Mouse (Mus musculus): ENCODE measurements at regions not wholly inside any gene's neighbourhood (a gene's known extent, or its start where the extent isn't known, plus 50 kb on each side); places are given as distances from the start of the nearest gene placed in this dataset.

GRCm38 (mm10) chrX:140164859-140165258 lies 102.2 kb downstream of the Pih1h3b start:
- H3K27me3 ChIP-seq (ENCODE audit: control insufficient read depth, insufficient read depth, low read length), result no peaks in the 10 kb centered on the region
- 82% methylated on average over 2 of the region's 2 CpGs for WGBS
- H3K9ac ChIP-seq (replicated peaks; ENCODE audit: low read depth, low read length), result no peak overlapping the region
- ATAC-seq (ENCODE audit: insufficient number of reproducible peaks, insufficient read depth, low FRiP score, low read depth), result no peak
- H3K4me1 ChIP-seq (ENCODE audit: control insufficient read depth, insufficient read depth, low read length), result no peaks in the 10 kb centered on the region
- no peaks in the 10 kb centered on the region for H3K9me3 ChIP-seq (ENCODE audit: control insufficient read depth, low read depth, low read length)
- H3K4me3 ChIP-seq (ENCODE audit: low read depth, low read length), result no peak overlapping the region
- no peak overlapping the region for H3K27ac ChIP-seq (ENCODE audit: low read length)
- H3K4me2 ChIP-seq (replicated peaks; ENCODE audit: low read depth, low read length), result no peak overlapping the region
- H3K36me3 ChIP-seq (ENCODE audit: control insufficient read depth, insufficient read depth, low read length), result no peaks in the 10 kb centered on the region

- Histone ChIP-seq H3K36me3 (ENCODE audit: control insufficient read depth, insufficient read depth, low read length) (no peaks in the 10 kb centered on the region), H3K27ac (ENCODE audit: low read length) (no peak overlapping the region), H3K27me3 (ENCODE audit: control insufficient read depth, insufficient read depth, low read length) (no peaks in the 10 kb centered on the region), H3K9ac (replicated peaks; ENCODE audit: low read depth, low read length) (no peak overlapping the region), H3K4me2 (replicated peaks; ENCODE audit: low read depth, low read length) (no peak overlapping the region), H3K9me3 (ENCODE audit: control insufficient read depth, low read depth, low read length) (no peaks in the 10 kb centered on the region), H3K4me3 (ENCODE audit: low read depth, low read length) (no peak overlapping the region), H3K4me1 (ENCODE audit: control insufficient read depth, insufficient read depth, low read length) (no peaks in the 10 kb centered on the region)
- no peak for ATAC-seq (ENCODE audit: insufficient number of reproducible peaks, insufficient read depth, low FRiP score, low read depth)
- WGBS, result 73% methylated on average over 3 of the region's 3 CpGs
Measured at GRCm38 (mm10) chrX:140165966-140166365, 103.3 kb downstream of the Pih1h3b start.

- Histone ChIP-seq H3K9me3 (ENCODE audit: control insufficient read depth, low read depth, low read length) (no peaks in the 10 kb centered on the region), H3K4me1 (ENCODE audit: control insufficient read depth, insufficient read depth, low read length) (no peaks in the 10 kb centered on the region), H3K36me3 (ENCODE audit: control insufficient read depth, insufficient read depth, low read length) (no peaks in the 10 kb centered on the region), H3K9ac (replicated peaks; ENCODE audit: low read depth, low read length) (no peak overlapping the region), H3K27me3 (ENCODE audit: control insufficient read depth, insufficient read depth, low read length) (no peaks in the 10 kb centered on the region), H3K27ac (ENCODE audit: low read length) (no peak overlapping the region), H3K4me2 (replicated peaks; ENCODE audit: low read depth, low read length) (no peak overlapping the region), H3K4me3 (ENCODE audit: low read depth, low read length) (no peak overlapping the region)
- no peak for ATAC-seq (ENCODE audit: insufficient number of reproducible peaks, insufficient read depth, low FRiP score, low read depth)
- WGBS, result 84% methylated on average over 4 of the region's 4 CpGs
Measured at GRCm38 (mm10) chrX:140179850-140180249, 117.2 kb downstream of the Pih1h3b start.

GRCm38 (mm10) chrX:140183003-140183402 lies 120.3 kb downstream of the Pih1h3b start:
- Histone ChIP-seq H3K27me3 (ENCODE audit: control insufficient read depth, insufficient read depth, low read length) (no peaks in the 10 kb centered on the region), H3K9ac (replicated peaks; ENCODE audit: low read depth, low read length) (no peak overlapping the region), H3K4me3 (ENCODE audit: low read depth, low read length) (no peak overlapping the region), H3K27ac (ENCODE audit: low read length) (no peak overlapping the region), H3K4me2 (replicated peaks; ENCODE audit: low read depth, low read length) (no peak overlapping the region), H3K4me1 (ENCODE audit: control insufficient read depth, insufficient read depth, low read length) (no peaks in the 10 kb centered on the region), H3K36me3 (ENCODE audit: control insufficient read depth, insufficient read depth, low read length) (no peaks in the 10 kb centered on the region), H3K9me3 (ENCODE audit: control insufficient read depth, low read depth, low read length) (no peaks in the 10 kb centered on the region)
- 94% methylated on average over 3 of the region's 3 CpGs for WGBS
- ATAC-seq (ENCODE audit: insufficient number of reproducible peaks, insufficient read depth, low FRiP score, low read depth), result no peak

DNA sequence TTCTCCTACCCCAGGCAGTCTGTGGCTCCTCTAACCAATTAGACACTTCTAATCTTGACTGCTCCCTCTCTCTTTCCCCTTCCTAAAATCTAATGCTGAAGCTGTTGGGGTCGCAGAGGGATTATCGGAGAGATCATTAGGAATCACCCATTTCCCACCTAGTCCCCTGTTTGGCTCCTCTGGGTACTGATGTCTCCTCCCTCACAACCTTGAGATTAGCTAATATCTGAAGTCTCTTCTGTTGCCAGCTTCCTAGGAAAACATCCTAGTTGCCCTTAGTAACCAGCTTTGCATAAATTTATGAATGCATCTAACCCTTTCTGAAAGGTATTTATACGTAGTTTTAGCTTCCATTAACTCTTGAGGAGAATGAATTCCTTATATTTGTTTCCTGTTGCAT lies 138.4 kb upstream of the Frmpd3 start:
- Histone ChIP-seq H3K4me3 (ENCODE audit: low read depth, low read length) (no peak overlapping the region), H3K9ac (replicated peaks; ENCODE audit: low read depth, low read length) (no peak overlapping the region), H3K4me2 (replicated peaks; ENCODE audit: low read depth, low read length) (no peak overlapping the region), H3K27ac (ENCODE audit: low read length) (no peak overlapping the region), H3K4me1 (ENCODE audit: control insufficient read depth, insufficient read depth, low read length) (no peaks in the 10 kb centered on the region), H3K9me3 (ENCODE audit: control insufficient read depth, low read depth, low read length) (no peaks in the 10 kb centered on the region), H3K27me3 (ENCODE audit: control insufficient read depth, insufficient read depth, low read length) (no peaks in the 10 kb centered on the region), H3K36me3 (ENCODE audit: control insufficient read depth, insufficient read depth, low read length) (no peaks in the 10 kb centered on the region)
- no peak for ATAC-seq (ENCODE audit: insufficient number of reproducible peaks, insufficient read depth, low FRiP score, low read depth)
- WGBS, result 75% methylated on average over 3 of the region's 3 CpGs

DNA sequence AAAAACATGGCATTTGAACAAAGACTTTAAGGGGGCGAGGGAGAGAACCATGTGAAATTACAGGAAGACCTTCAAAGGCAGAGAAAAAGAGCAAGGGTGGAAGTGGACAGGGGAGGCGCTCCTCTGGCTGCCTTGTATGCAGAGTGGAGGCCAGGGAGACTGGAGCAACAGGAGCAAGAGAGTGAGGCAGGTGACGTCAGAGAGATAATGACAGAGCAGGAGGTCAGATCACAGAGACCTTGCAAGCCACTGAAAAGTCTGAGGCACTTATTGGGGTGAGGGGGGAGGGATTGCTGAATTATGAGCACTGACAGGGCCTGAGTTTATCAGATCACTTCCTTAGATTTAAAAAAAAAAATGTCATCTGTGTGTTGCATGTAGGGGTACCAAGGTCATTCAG lies 133.3 kb upstream of the Frmpd3 start:
- Histone ChIP-seq H3K9me3 (ENCODE audit: control insufficient read depth, low read depth, low read length) (no peaks in the 10 kb centered on the region), H3K4me1 (ENCODE audit: control insufficient read depth, insufficient read depth, low read length) (no peaks in the 10 kb centered on the region), H3K27me3 (ENCODE audit: control insufficient read depth, insufficient read depth, low read length) (no peaks in the 10 kb centered on the region), H3K36me3 (ENCODE audit: control insufficient read depth, insufficient read depth, low read length) (no peaks in the 10 kb centered on the region), H3K4me3 (ENCODE audit: low read depth, low read length) (no peak overlapping the region), H3K9ac (replicated peaks; ENCODE audit: low read depth, low read length) (no peak overlapping the region), H3K27ac (ENCODE audit: low read length) (no peak overlapping the region), H3K4me2 (replicated peaks; ENCODE audit: low read depth, low read length) (no peak overlapping the region)
- 49% methylated on average over 3 of the region's 3 CpGs for WGBS
- ATAC-seq (ENCODE audit: insufficient number of reproducible peaks, insufficient read depth, low FRiP score, low read depth), result no peak

DNA sequence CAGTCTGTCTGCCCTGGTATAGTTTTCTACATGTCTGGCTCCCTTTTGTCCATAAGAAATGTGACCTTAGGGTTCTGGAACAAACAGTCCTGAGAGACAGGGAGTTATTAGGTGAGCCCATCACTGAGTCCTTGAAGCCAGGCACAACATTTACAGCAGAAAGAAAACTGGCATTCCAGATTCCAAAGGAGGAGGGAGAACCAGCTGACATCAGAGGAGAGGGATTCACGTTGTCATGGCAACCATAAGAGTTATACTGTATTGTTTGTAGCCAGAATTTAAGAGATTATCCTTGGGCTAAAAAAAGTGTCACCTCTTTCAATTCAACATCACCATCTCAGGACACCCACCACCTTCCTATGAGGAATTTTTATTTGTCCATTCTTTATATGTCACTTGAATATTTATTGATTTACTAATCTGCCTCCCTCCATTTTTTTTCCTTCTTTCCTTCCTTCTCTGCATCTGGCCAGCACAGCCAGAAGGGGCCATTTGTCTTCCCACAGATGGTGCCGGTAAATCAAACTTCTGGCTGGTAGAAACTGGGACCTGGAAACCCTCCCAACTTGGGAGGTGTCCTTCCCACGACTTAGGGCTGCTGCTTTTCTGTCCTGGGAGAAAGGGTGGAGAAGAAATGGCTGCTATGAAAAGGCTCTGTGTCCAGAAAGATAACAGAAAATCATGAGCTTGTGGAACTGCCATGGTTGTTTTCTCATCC lies 129.3 kb upstream of the Frmpd3 start:
- Histone ChIP-seq H3K27ac (ENCODE audit: low read length) (no peak overlapping the region), H3K4me2 (replicated peaks; ENCODE audit: low read depth, low read length) (no peak overlapping the region), H3K9me3 (ENCODE audit: control insufficient read depth, low read depth, low read length) (no peaks in the 10 kb centered on the region), H3K27me3 (ENCODE audit: control insufficient read depth, insufficient read depth, low read length) (no peaks in the 10 kb centered on the region), H3K9ac (replicated peaks; ENCODE audit: low read depth, low read length) (no peak overlapping the region), H3K4me1 (ENCODE audit: control insufficient read depth, insufficient read depth, low read length) (no peaks in the 10 kb centered on the region), H3K36me3 (ENCODE audit: control insufficient read depth, insufficient read depth, low read length) (no peaks in the 10 kb centered on the region), H3K4me3 (ENCODE audit: low read depth, low read length) (no peak overlapping the region)
- WGBS, result 35% methylated on average over 3 of the region's 3 CpGs
- ATAC-seq (ENCODE audit: insufficient number of reproducible peaks, insufficient read depth, low FRiP score, low read depth), result no peak

DNA sequence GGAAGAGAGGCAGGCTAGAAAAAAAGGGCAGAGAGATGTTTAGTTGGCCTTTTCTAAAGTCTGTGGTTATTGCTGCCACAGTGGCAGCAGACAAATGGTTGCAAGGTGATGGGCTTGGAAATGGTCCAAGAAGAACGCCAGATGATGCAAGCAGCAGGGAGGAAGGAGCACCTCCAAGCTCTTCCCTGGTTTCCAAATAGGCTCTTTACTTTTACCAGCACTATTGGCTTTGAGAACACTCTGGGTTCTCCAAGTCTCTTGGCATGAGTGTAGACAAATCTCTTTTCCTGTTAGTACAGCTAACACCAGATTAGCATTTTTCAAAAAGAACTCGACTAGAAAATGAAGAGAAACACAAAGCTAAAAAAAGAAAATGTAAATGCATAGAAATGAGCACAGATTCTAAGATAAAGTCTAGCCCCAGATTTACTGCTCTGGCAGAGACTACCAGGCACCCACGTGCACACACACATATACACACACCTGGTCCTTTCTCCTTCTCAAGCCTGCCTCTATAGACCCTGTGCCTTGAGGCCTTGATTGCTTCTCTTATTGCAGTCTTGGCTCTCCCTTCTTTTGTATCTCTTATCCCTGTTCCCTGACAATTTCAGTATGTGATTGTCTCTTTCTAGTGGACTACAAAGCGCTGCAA lies 127.7 kb upstream of the Frmpd3 start:
- 56% methylated on average over 4 of the region's 4 CpGs for WGBS
- Histone ChIP-seq H3K4me1 (ENCODE audit: control insufficient read depth, insufficient read depth, low read length) (no peaks in the 10 kb centered on the region), H3K4me3 (ENCODE audit: low read depth, low read length) (no peak overlapping the region), H3K27me3 (ENCODE audit: control insufficient read depth, insufficient read depth, low read length) (no peaks in the 10 kb centered on the region), H3K9me3 (ENCODE audit: control insufficient read depth, low read depth, low read length) (no peaks in the 10 kb centered on the region), H3K27ac (ENCODE audit: low read length) (no peak overlapping the region), H3K9ac (replicated peaks; ENCODE audit: low read depth, low read length) (no peak overlapping the region), H3K36me3 (ENCODE audit: control insufficient read depth, insufficient read depth, low read length) (no peaks in the 10 kb centered on the region), H3K4me2 (replicated peaks; ENCODE audit: low read depth, low read length) (no peak overlapping the region)
- ATAC-seq (ENCODE audit: insufficient number of reproducible peaks, insufficient read depth, low FRiP score, low read depth), result no peak

DNA sequence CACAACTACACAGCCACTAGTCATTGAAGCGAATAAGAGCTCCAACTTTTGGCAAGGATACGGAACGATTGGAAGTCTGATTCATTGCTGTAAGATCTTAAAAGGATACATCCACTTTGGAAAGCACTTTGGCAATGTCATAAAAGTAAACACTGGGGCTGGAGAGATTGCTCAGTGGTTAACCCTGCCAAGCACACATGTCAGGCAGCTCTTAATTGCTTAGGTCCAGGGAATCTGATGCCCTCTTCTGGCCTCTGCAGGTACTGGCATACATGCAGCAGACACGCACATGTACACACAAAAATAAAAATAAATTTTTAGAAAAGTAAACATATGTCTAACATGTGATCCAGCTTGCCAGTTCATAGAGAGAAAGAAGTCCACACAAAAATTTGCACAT lies 86.3 kb upstream of the Frmpd3 start:
- Histone ChIP-seq H3K4me2 (replicated peaks; ENCODE audit: low read depth, low read length) (no peak overlapping the region), H3K27me3 (ENCODE audit: control insufficient read depth, insufficient read depth, low read length) (no peaks in the 10 kb centered on the region), H3K36me3 (ENCODE audit: control insufficient read depth, insufficient read depth, low read length) (no peaks in the 10 kb centered on the region), H3K4me1 (ENCODE audit: control insufficient read depth, insufficient read depth, low read length) (no peaks in the 10 kb centered on the region), H3K27ac (ENCODE audit: low read length) (no peak overlapping the region), H3K9me3 (ENCODE audit: control insufficient read depth, low read depth, low read length) (no peaks in the 10 kb centered on the region), H3K4me3 (ENCODE audit: low read depth, low read length) (no peak overlapping the region), H3K9ac (replicated peaks; ENCODE audit: low read depth, low read length) (no peak overlapping the region)
- WGBS, result 65% methylated on average over 4 of the region's 4 CpGs
- no peak for ATAC-seq (ENCODE audit: insufficient number of reproducible peaks, insufficient read depth, low FRiP score, low read depth)

All from stomach, embryonic 14.5 days (tissue).